Comparison of ENCODE assay signal across 24 mouse cellular contexts in the genomic region with DNA sequence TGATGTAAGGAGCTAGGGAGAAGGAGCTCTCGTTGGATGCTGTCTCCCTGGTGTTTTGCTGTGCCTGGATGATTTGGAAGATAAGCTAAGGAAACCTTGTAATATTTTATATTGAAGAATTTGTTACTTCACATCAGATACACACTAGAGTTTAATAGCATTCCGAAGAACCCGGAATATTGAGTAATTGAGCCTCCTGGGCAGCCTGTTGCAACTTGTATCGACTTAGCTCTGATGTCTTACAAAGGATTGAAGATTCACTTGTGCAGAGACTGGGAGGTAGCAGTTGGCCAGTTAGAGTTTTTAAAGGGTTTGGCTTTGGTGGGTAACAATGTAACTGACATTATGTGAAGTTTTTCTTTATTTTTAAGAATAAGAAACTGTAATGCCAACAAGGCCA. TPM values are rescaled to one million over a fixed set of nuclear protein-coding genes. Genes with fewer than 3 reads are reported as not detected.
DNase-seq lines count a peak whose midpoint lies in the region; ATAC-seq and TF ChIP-seq lines count a peak whose summit lies in the region.
"Had no signal": no experiment of that assay in that cellular context is flagged by ENCODE, and none has a peak within 500 bp of the region (broad histone marks: within the 10 kb centered on the region; RNA-seq: fewer than 3 reads in every experiment).

No protein-coding gene starts in this region.

- 0 out of 2 replicates have a peak overlapping the region, but pooled peaks have one; percentile 26 for H3K27ac ChIP-seq in limb, embryonic 14.5 days (replicated peaks; ENCODE audit: low read depth, low read length)
- H3K27ac ChIP-seq in limb, embryonic 10.5 days = no peak overlapping the region
- peak overlapping the region; percentile 38; the same call in 1 of the 2 replicates for H3K27ac ChIP-seq in limb, embryonic 15.5 days
- H3K27ac ChIP-seq: forebrain, embryonic 12.5 days; forebrain, embryonic 15.5 days; hindbrain, embryonic 10.5 days; hindbrain, embryonic 13.5 days; intestine, embryonic 15.5 days had no signal

- DNase-seq in limb, embryonic 14.5 days (ENCODE audit: low spot score) = no peak
- DNase-seq in limb, embryonic 10.5 days (ENCODE audit: low spot score) = no peak
- DNase-seq in testis, postnatal 14 days (ENCODE audit: low spot score) = peak; percentile 31
- no peak for DNase-seq in testis, postnatal 10 days (ENCODE audit: low spot score)
- no peak for DNase-seq in adrenal gland, adult (ENCODE audit: inconsistent age in 2 of 2, low spot score in 1 of 2)
- DNase-seq: adrenal gland, adult 2 months; adrenal gland, postnatal 14 days; B cell, adult 2 months; cerebellum, adult 11-12 months; cerebellum, adult 8-10 months; cerebellum, postnatal 10 days; gastrocnemius, postnatal 25 days; heart, postnatal 36 days had no signal

- no peak overlapping the region for H3K9ac ChIP-seq in limb, embryonic 14.5 days (ENCODE audit: low read depth, low read length, severe bottlenecking)
- H3K9ac ChIP-seq in limb, embryonic 15.5 days = no peak overlapping the region
- H3K9ac ChIP-seq: forebrain, embryonic 12.5 days; forebrain, embryonic 15.5 days; hindbrain, embryonic 13.5 days; intestine, embryonic 15.5 days had no signal

- TF ChIP-seq POLR2A in limb, embryonic 14.5 days (IDR thresholded peaks at IDR 0.05; ENCODE audit: borderline replicate concordance, extremely low read depth, insufficient read depth, insufficient read length) = no peak

- no peak overlapping the region for H3K4me2 ChIP-seq in limb, embryonic 14.5 days (replicated peaks; ENCODE audit: low read depth, low read length, severe bottlenecking)
- H3K4me2 ChIP-seq in limb, embryonic 15.5 days = no peak overlapping the region
- H3K4me2 ChIP-seq: forebrain, embryonic 12.5 days; forebrain, embryonic 15.5 days; heart, embryonic 11.5 days; hindbrain, embryonic 13.5 days; intestine, embryonic 15.5 days had no signal

- 0 out of 2 replicates have a peak, but pooled peaks cover 4% of the 10 kb centered on the region for H3K4me1 ChIP-seq in limb, embryonic 14.5 days (ENCODE audit: control insufficient read depth, insufficient read depth, low read length)
- peaks cover 13% of the 10 kb centered on the region for H3K4me1 ChIP-seq in limb, embryonic 10.5 days
- peaks cover 11% of the 10 kb centered on the region for H3K4me1 ChIP-seq in limb, embryonic 15.5 days

- peaks cover 5% of the 10 kb centered on the region for H3K36me3 ChIP-seq in limb, embryonic 14.5 days (ENCODE audit: control insufficient read depth, insufficient read depth, low read length)
- H3K36me3 ChIP-seq in limb, embryonic 10.5 days = peaks cover 4% of the 10 kb centered on the region; the same call in 1 of the 2 replicates
- no peaks in the 10 kb centered on the region for H3K36me3 ChIP-seq in limb, embryonic 15.5 days
- H3K36me3 ChIP-seq: forebrain, embryonic 15.5 days; G1E; hindbrain, embryonic 13.5 days; intestine, embryonic 15.5 days had no signal

- WGBS in limb, embryonic 14.5 days = 51% methylated on average over 4 of the region's 4 CpGs
- WGBS in limb, embryonic 10.5 days = 86% methylated on average over 4 of the region's 4 CpGs
- WGBS in limb, embryonic 15.5 days = 31% methylated on average over 4 of the region's 4 CpGs

- no peaks in the 10 kb centered on the region for H3K9me3 ChIP-seq in limb, embryonic 14.5 days (ENCODE audit: control insufficient read depth, low read length)
- no peaks in the 10 kb centered on the region for H3K9me3 ChIP-seq in limb, embryonic 10.5 days (replicated peaks)
- no peaks in the 10 kb centered on the region for H3K9me3 ChIP-seq in limb, embryonic 15.5 days
- H3K9me3 ChIP-seq: forebrain, embryonic 12.5 days; forebrain, embryonic 15.5 days; G1E; hindbrain, embryonic 10.5 days; hindbrain, embryonic 13.5 days; intestine, embryonic 15.5 days had no signal

- no peaks in the 10 kb centered on the region for H3K27me3 ChIP-seq in limb, embryonic 14.5 days (ENCODE audit: control insufficient read depth, insufficient read depth, low read length)
- H3K27me3 ChIP-seq in limb, embryonic 10.5 days (ENCODE audit: low read depth, poor library complexity, severe bottlenecking) = no peaks in the 10 kb centered on the region
- no peaks in the 10 kb centered on the region for H3K27me3 ChIP-seq in limb, embryonic 15.5 days
- H3K27me3 ChIP-seq: CH12.LX; forebrain, embryonic 12.5 days; forebrain, embryonic 15.5 days; hindbrain, embryonic 13.5 days; intestine, embryonic 15.5 days; Patski had no signal

- no peak for ATAC-seq in limb, embryonic 14.5 days (ENCODE audit: low FRiP score, low read depth)
- no peak for ATAC-seq in limb, embryonic 15.5 days (ENCODE audit: insufficient number of reproducible peaks, low FRiP score, low TSS enrichment, low read depth)
- ATAC-seq: forebrain, embryonic 15.5 days; hindbrain, embryonic 16.5 days; intestine, embryonic 15.5 days; Patski had no signal

- H3K4me3 ChIP-seq in limb, embryonic 14.5 days (replicated peaks; ENCODE audit: low read length) = no peak overlapping the region
- no peak overlapping the region for H3K4me3 ChIP-seq in limb, embryonic 10.5 days
- no peak overlapping the region for H3K4me3 ChIP-seq in limb, embryonic 15.5 days
- H3K4me3 ChIP-seq: forebrain, embryonic 12.5 days; forebrain, embryonic 15.5 days; hindbrain, embryonic 10.5 days; hindbrain, embryonic 13.5 days; intestine, embryonic 15.5 days had no signal

RNA-seq across cellular contexts. Expression of a gene that starts 53.7 kb away (rescaled TPM):
- polyA plus RNA-seq in limb, embryonic 14.5 days (2012; rRNA removed) = 14.5 and 17.0 TPM in 2 replicates
- 9.1 and 11.3 TPM in 2 replicates for polyA plus RNA-seq in limb, embryonic 14.5 days (2014; fragmentation: Nextera tagmentation; extraction: Ambion mirVana)
- 5.4 and 7.3 TPM in 2 replicates for polyA plus RNA-seq in limb, embryonic 10.5 days (2016; fragmentation: Nextera tagmentation; extraction: Ambion mirVana)
- 6.9 and 8.1 TPM in 2 replicates for polyA plus RNA-seq in limb, embryonic 15.5 days (2015; fragmentation: Nextera tagmentation; extraction: Ambion mirVana)
- polyA plus RNA-seq: G1E had no signal
